In genomic region chr9:32216820-32217567, GRCm38 (mm10) we compare ENCODE assay signal across 13 mouse cellular contexts.
"Had no signal": no experiment of that assay in that cellular context is flagged by ENCODE, and none has a peak within 500 bp of the region (broad histone marks: within the 10 kb centered on the region; RNA-seq: fewer than 3 reads in every experiment).

No protein-coding gene starts in this region.

- ATAC-seq: lung, postnatal 0 days; midbrain, embryonic 13.5 days had no signal

- H3K4me3 ChIP-seq: kidney, embryonic 15.5 days; limb, embryonic 10.5 days; liver, embryonic 15.5 days; midbrain, embryonic 13.5 days; neural tube, embryonic 15.5 days had no signal

- DNase-seq: kidney, postnatal 14 days; lung, adult 2 months; lung, postnatal 36 days; right cerebral cortex, adult 18-20 months; right cerebral cortex, postnatal 25 days; thymus, postnatal 4 days had no signal

- H3K27me3 ChIP-seq: kidney, embryonic 15.5 days; liver, embryonic 15.5 days; midbrain, embryonic 13.5 days; neural tube, embryonic 15.5 days had no signal

- H3K4me1 ChIP-seq: kidney, embryonic 15.5 days; limb, embryonic 10.5 days; liver, embryonic 15.5 days had no signal

- H3K4me2 ChIP-seq: kidney, embryonic 15.5 days; liver, embryonic 11.5 days; liver, embryonic 15.5 days; midbrain, embryonic 13.5 days; neural tube, embryonic 15.5 days had no signal

- H3K9ac ChIP-seq: kidney, embryonic 15.5 days; liver, embryonic 15.5 days; midbrain, embryonic 13.5 days; neural tube, embryonic 15.5 days had no signal

- H3K36me3 ChIP-seq: kidney, embryonic 15.5 days; limb, embryonic 10.5 days; liver, embryonic 15.5 days; midbrain, embryonic 13.5 days; neural tube, embryonic 15.5 days had no signal

- H3K9me3 ChIP-seq: kidney, embryonic 15.5 days; limb, embryonic 10.5 days; liver, embryonic 15.5 days; midbrain, embryonic 13.5 days; neural tube, embryonic 15.5 days had no signal

- H3K27ac ChIP-seq: kidney, embryonic 15.5 days; limb, embryonic 10.5 days; liver, embryonic 15.5 days; midbrain, embryonic 13.5 days had no signal
